ENCODE assay signal across 8 mouse cellular contexts in the genomic region with DNA sequence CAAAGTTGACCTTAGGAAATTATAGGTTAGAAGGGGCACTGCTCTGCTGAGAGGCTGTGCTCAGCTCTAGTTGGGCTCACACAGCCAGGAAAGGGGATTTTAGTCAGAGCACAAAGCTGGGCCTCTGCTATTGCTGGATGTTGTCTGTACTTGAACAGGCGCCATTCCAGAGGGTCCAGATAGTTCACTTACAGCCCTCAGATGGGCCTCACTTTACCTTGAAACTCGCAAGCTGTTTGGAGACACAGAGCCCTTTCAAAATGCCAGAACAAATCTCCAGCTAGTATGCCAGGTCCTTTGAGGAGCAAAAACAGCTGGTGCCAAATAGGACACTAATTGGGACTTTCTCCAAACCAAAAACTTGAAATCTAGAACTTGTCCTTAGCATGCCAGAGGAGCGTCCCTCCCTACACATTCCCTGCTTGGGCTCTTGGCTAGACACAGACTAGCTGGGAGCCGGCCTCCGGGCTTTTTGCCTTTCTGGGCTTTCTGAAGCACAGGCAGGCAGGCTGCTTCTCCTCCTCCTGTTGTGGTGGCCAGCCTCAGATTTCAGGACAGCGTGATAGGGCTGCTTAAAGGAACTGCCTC.
DNase-seq lines count a peak whose midpoint lies in the region; ATAC-seq lines count a peak whose summit lies in the region.

No protein-coding gene starts in this region.

- H3K4me2 ChIP-seq in kidney, embryonic 16.5 days (replicated peaks; ENCODE audit: low read depth, low read length) = no peak overlapping the region
- no peak overlapping the region for H3K4me2 ChIP-seq in forebrain, embryonic 13.5 days

- no peaks in the 10 kb centered on the region for H3K27me3 ChIP-seq in kidney, embryonic 16.5 days (ENCODE audit: insufficient read depth, low read length)
- H3K27me3 ChIP-seq in forebrain, embryonic 13.5 days = no peaks in the 10 kb centered on the region

- intact Hi-C loops in left cerebral cortex, postnatal 14 days (cut with DNase I) = no loop called here

- H3K9me3 ChIP-seq in kidney, embryonic 16.5 days (ENCODE audit: low read length) = no peaks in the 10 kb centered on the region
- no peaks in the 10 kb centered on the region for H3K9me3 ChIP-seq in forebrain, embryonic 13.5 days (replicated peaks)

- WGBS in kidney, embryonic 16.5 days = 49% methylated on average over 6 of the region's 6 CpGs
- 82% methylated on average over 6 of the region's 6 CpGs for WGBS in forebrain, embryonic 13.5 days

- H3K4me1 ChIP-seq in kidney, embryonic 16.5 days (ENCODE audit: insufficient read depth, low read length) = peaks cover 41% of the 10 kb centered on the region
- no peaks in the 10 kb centered on the region for H3K4me1 ChIP-seq in forebrain, embryonic 13.5 days

- peak overlapping the region; percentile 54 for H3K9ac ChIP-seq in kidney, embryonic 16.5 days (replicated peaks; ENCODE audit: low read length)
- H3K9ac ChIP-seq in forebrain, embryonic 13.5 days = no peak overlapping the region

- peaks cover 16% of the 10 kb centered on the region for H3K36me3 ChIP-seq in kidney, embryonic 16.5 days (ENCODE audit: insufficient read depth, low read length)
- peaks cover 69% of the 10 kb centered on the region for H3K36me3 ChIP-seq in forebrain, embryonic 13.5 days (ENCODE audit: poor library complexity, severe bottlenecking)

- no peak overlapping the region for H3K4me3 ChIP-seq in kidney, embryonic 16.5 days (ENCODE audit: low read length)
- H3K4me3 ChIP-seq in forebrain, embryonic 13.5 days = no peak overlapping the region

- no peak for ATAC-seq in kidney, embryonic 16.5 days (ENCODE audit: low FRiP score, low TSS enrichment)
- no peak for ATAC-seq in forebrain, embryonic 13.5 days

- DNase-seq in kidney, adult 11 months = no peak
- DNase-seq in brain, adult 2 months (ENCODE audit: low read depth, low spot score) = peak; percentile 49
- peak; percentile 64 to 66 for DNase-seq in heart, adult 9 months (ENCODE audit: low spot score in 2 of 2)
- peak; percentile 57 to 66 for DNase-seq in left cerebral cortex, postnatal 14 days (ENCODE audit: low spot score in 2 of 2)
- DNase-seq in right cerebral cortex, postnatal 4 days = peak; percentile 46
- DNase-seq in spleen, postnatal 14 days (ENCODE audit: low spot score in 2 of 2) = no peak

- peak overlapping the region; percentile 81 for H3K27ac ChIP-seq in kidney, embryonic 16.5 days (ENCODE audit: low read length)
- no peak overlapping the region for H3K27ac ChIP-seq in forebrain, embryonic 13.5 days

Comparison
In these comparisons a context has a peak if more than half of its experiments do, and no peak if none do; other contexts are left out.
1. DNase-seq: peak in brain, adult 2 months (single experiment), heart, adult 9 months (2 of 2), left cerebral cortex, postnatal 14 days (2 of 2) and right cerebral cortex, postnatal 4 days (single experiment); none in kidney, adult 11 months (single experiment) and spleen, postnatal 14 days (0 of 2).